Mouse (Mus musculus) brain, embryonic 14.5 days (tissue): ENCODE measurements at regions not wholly inside any gene's neighbourhood (a gene's known extent, or its start where the extent isn't known, plus 50 kb on each side); places are given as distances from the start of the nearest gene placed in this dataset.

Source experiments
- CTCF ChIP-seq: fragments of 200-500 bp; IDR thresholded peaks from 2 replicates; pipeline ENCODE4 v1.5.1; 2012; ENCODE audit warnings: inconsistent platforms, mild to moderate bottlenecking, moderate library complexity, borderline replicate concordance; ENCODE audit not compliant: insufficient read depth, insufficient read length; ENCODE audit errors: extremely low read depth
- POLR2A ChIP-seq: fragments of 200-500 bp; IDR thresholded peaks from 2 replicates; pipeline ENCODE4 v1.6.1; 2012; ENCODE audit warnings: mild to moderate bottlenecking, inconsistent platforms, borderline replicate concordance; ENCODE audit not compliant: poor library complexity, insufficient read depth, insufficient read length, severe bottlenecking; ENCODE audit errors: extremely low read depth

GRCm38 (mm10) chr14:107033807-107034206 lies 927.8 kb downstream of the Trim52 start:
- no peak for TF ChIP-seq CTCF
- TF ChIP-seq POLR2A, result no peak
